Mouse (Mus musculus) heart, embryonic 16.5 days (tissue): Measurements from ENCODE around the gene 1700008O03Rik. TPM values are rescaled to one million over a fixed set of nuclear protein-coding genes. Genes with fewer than 3 reads are reported as not detected.
A peak's percentile ranks its signal among the peaks of the same experiment; 100 is the strongest.

Experiments used
- ATAC-seq: fragments of 200-750 bp; cut with Nextera tagmentation; replicated peaks from 2 replicates; pipeline ENCODE4 v1.8.0; 2017; ENCODE audit warnings: moderate number of reproducible peaks; ENCODE audit not compliant: insufficient read depth, low FRiP score; ENCODE audit errors: extremely low read depth
- H3K27ac ChIP-seq: fragments of 300-500 bp; sonication (generic); 2 replicates; pipeline ENCODE4 v1.5.1; 2014; ENCODE audit warnings: mild to moderate bottlenecking, low read length, control low read depth, moderate library complexity
- H3K27me3 ChIP-seq: fragments of 300-500 bp; sonication (generic); 2 replicates; pipeline ENCODE4 v1.6.1; 2014; ENCODE audit warnings: low read length, mixed read lengths; ENCODE audit not compliant: control insufficient read depth, insufficient read depth
- H3K36me3 ChIP-seq: fragments of 300-500 bp; sonication (generic); 2 replicates; pipeline ENCODE4 v1.6.1; 2014; ENCODE audit not compliant: control insufficient read depth, insufficient read depth
- H3K4me1 ChIP-seq: fragments of 300-500 bp; sonication (generic); 2 replicates; pipeline ENCODE4 v1.6.1; 2014; ENCODE audit warnings: low read length, mixed read lengths; ENCODE audit not compliant: control insufficient read depth, insufficient read depth
- H3K4me2 ChIP-seq: fragments of 300-500 bp; sonication (generic); 2 replicates; pipeline ENCODE4 v1.6.1; 2014; ENCODE audit warnings: low read depth, mild to moderate bottlenecking, control low read depth, low read length
- H3K4me3 ChIP-seq: fragments of 300-500 bp; sonication (generic); 2 replicates; pipeline ENCODE4 v1.5.1; 2014; ENCODE audit warnings: mild to moderate bottlenecking, control low read depth, low read length
- H3K9ac ChIP-seq: fragments of 300-500 bp; sonication (generic); 2 replicates; pipeline ENCODE4 v1.6.1; 2014; ENCODE audit warnings: low read length, control low read depth
- H3K9me3 ChIP-seq: fragments of 300-500 bp; sonication (generic); replicated peaks from 2 replicates; pipeline ENCODE4 v1.6.1; 2016; ENCODE audit warnings: low read length; ENCODE audit not compliant: control insufficient read depth
- WGBS: fragments of 180-500 bp; shearing (Covaris S2); extraction: QIAGEN DNeasy Blood & Tissue Kit; methylation state at CpG from one replicate; pipeline ENCODE4 v1.1.7; 2014; 5-methylcytosine and 5-hydroxymethylcytosine counted together
- polyA plus RNA-seq: library from polyadenylated mRNA; unstranded; fragments of >200 nt; fragmentation: Nextera tagmentation; extraction: Ambion mirVana; gene quantifications from 2 replicates; pipeline ENCODE4 v1.2.1, GENCODE M21; 2015

1700008O03Rik gene
- polyA plus RNA-seq, 1 experiment from 2014 or later, result 0.32 TPM

GRCm38 (mm10) chr7:44373460-44373859 lies 12.2 kb downstream of the 1700008O03Rik start:
- no peaks in the 10 kb centered on the region for H3K36me3 ChIP-seq
- H3K9me3 ChIP-seq, result no peaks in the 10 kb centered on the region
- peak overlapping the region; percentile 72 for H3K9ac ChIP-seq
- H3K4me3 ChIP-seq, result peak overlapping the region; percentile 80
- H3K27ac ChIP-seq, result no peak overlapping the region; the same call in 1 of the 2 replicates
- peak overlapping the region; percentile 98 for H3K4me2 ChIP-seq
- peaks cover 14% of the 10 kb centered on the region for H3K4me1 ChIP-seq
- H3K27me3 ChIP-seq, result no peaks in the 10 kb centered on the region
- ATAC-seq, result no peak; the same call in 1 of the 2 replicates
- 8% methylated on average over 7 of the region's 7 CpGs for WGBS

GRCm38 (mm10) chr7:44372678-44373077 lies 12.9 kb downstream of the 1700008O03Rik start:
- no peak overlapping the region for H3K9ac ChIP-seq
- no peaks in the 10 kb centered on the region for H3K9me3 ChIP-seq
- ATAC-seq, result no peak
- WGBS, result 86% methylated on average over 8 of the region's 8 CpGs
- H3K4me2 ChIP-seq, result no peak overlapping the region
- no peaks in the 10 kb centered on the region for H3K36me3 ChIP-seq
- no peak overlapping the region for H3K4me3 ChIP-seq
- peaks cover 9% of the 10 kb centered on the region; the same call in 1 of the 2 replicates for H3K4me1 ChIP-seq
- no peaks in the 10 kb centered on the region for H3K27me3 ChIP-seq
- H3K27ac ChIP-seq, result no peak overlapping the region

- H3K4me1 ChIP-seq, result peaks cover 17% of the 10 kb centered on the region
- H3K9ac ChIP-seq, result no peak overlapping the region
- H3K4me3 ChIP-seq, result peak overlapping the region; percentile 55
- H3K36me3 ChIP-seq, result no peaks in the 10 kb centered on the region
- no peaks in the 10 kb centered on the region for H3K9me3 ChIP-seq
- WGBS, result 11% methylated on average over 21 of the region's 21 CpGs
- peaks cover 33% of the 10 kb centered on the region for H3K27me3 ChIP-seq
- 0 out of 2 replicates have a peak, but pooled peaks have one; percentile 6 for ATAC-seq
- H3K27ac ChIP-seq, result no peak overlapping the region
- H3K4me2 ChIP-seq, result peak overlapping the region; percentile 75
Measured at GRCm38 (mm10) chr7:44360792-44361301, 24.8 kb downstream of the 1700008O03Rik start.

GRCm38 (mm10) chr7:44359908-44360672 lies 25.5 kb downstream of the 1700008O03Rik start:
- H3K36me3 ChIP-seq, result no peaks in the 10 kb centered on the region
- peaks cover 17% of the 10 kb centered on the region for H3K4me1 ChIP-seq
- ATAC-seq, result peak; percentile 79
- peak overlapping the region; percentile 75 for H3K4me2 ChIP-seq
- peak overlapping the region; percentile 55 for H3K4me3 ChIP-seq
- under 1% methylated on average over 54 of the region's 54 CpGs for WGBS
- peak overlapping the region; percentile 65 for H3K27ac ChIP-seq
- no peaks in the 10 kb centered on the region for H3K9me3 ChIP-seq
- H3K9ac ChIP-seq, result peak overlapping the region; percentile 83
- peaks cover 40% of the 10 kb centered on the region for H3K27me3 ChIP-seq

GRCm38 (mm10) chr7:44358886-44359654 lies 26.6 kb downstream of the 1700008O03Rik start:
- Histone ChIP-seq H3K27ac (peak overlapping the region; percentile 65), H3K9ac (peak overlapping the region; percentile 83), H3K36me3 (no peaks in the 10 kb centered on the region), H3K27me3 (peaks cover 50% of the 10 kb centered on the region), H3K4me2 (peak overlapping the region; percentile 75), H3K4me3 (peak overlapping the region; percentile 55), H3K9me3 (no peaks in the 10 kb centered on the region), H3K4me1 (peaks cover 17% of the 10 kb centered on the region)
- no peak for ATAC-seq
- WGBS, result 11% methylated on average over 26 of the region's 26 CpGs

GRCm38 (mm10) chr7:44358012-44358411 lies 27.6 kb downstream of the 1700008O03Rik start:
- WGBS, result 17% methylated on average over 5 of the region's 5 CpGs
- ATAC-seq, result no peak
- H3K4me3 ChIP-seq, result no peak overlapping the region

GRCm38 (mm10) chr7:44357531-44357930 lies 28.1 kb downstream of the 1700008O03Rik start:
- Histone ChIP-seq H3K9ac (no peak overlapping the region), H3K4me2 (no peak overlapping the region), H3K27ac (no peak overlapping the region), H3K4me1 (peaks cover 17% of the 10 kb centered on the region), H3K9me3 (no peaks in the 10 kb centered on the region), H3K36me3 (no peaks in the 10 kb centered on the region), H3K4me3 (no peak overlapping the region), H3K27me3 (peaks cover 66% of the 10 kb centered on the region)
- WGBS, result 23% methylated on average over 9 of the region's 10 CpGs
- no peak for ATAC-seq

More at GRCm38 (mm10) chr7:44358012-44358411, 27.6 kb downstream of the 1700008O03Rik start:
- no peak overlapping the region for H3K27ac ChIP-seq
- no peaks in the 10 kb centered on the region for H3K9me3 ChIP-seq
- peaks cover 17% of the 10 kb centered on the region for H3K4me1 ChIP-seq
- no peak overlapping the region for H3K4me2 ChIP-seq
- H3K36me3 ChIP-seq, result no peaks in the 10 kb centered on the region
- peaks cover 61% of the 10 kb centered on the region for H3K27me3 ChIP-seq
- H3K9ac ChIP-seq, result no peak overlapping the region

GRCm38 (mm10) chr7:44356590-44357481 lies 28.8 kb downstream of the 1700008O03Rik start:
- no peak for ATAC-seq
- Histone ChIP-seq H3K27ac (no peak overlapping the region), H3K4me2 (peak overlapping the region; percentile 26; the same call in 1 of the 2 replicates), H3K9ac (peak overlapping the region; percentile 18; the same call in 1 of the 2 replicates), H3K4me3 (0 out of 2 replicates have a peak overlapping the region, but pooled peaks have one; percentile 1), H3K9me3 (no peaks in the 10 kb centered on the region), H3K36me3 (no peaks in the 10 kb centered on the region), H3K27me3 (peaks cover 73% of the 10 kb centered on the region), H3K4me1 (peaks cover 17% of the 10 kb centered on the region)
- WGBS, result 4% methylated on average over 35 of the region's 35 CpGs
